In the genomic region with DNA sequence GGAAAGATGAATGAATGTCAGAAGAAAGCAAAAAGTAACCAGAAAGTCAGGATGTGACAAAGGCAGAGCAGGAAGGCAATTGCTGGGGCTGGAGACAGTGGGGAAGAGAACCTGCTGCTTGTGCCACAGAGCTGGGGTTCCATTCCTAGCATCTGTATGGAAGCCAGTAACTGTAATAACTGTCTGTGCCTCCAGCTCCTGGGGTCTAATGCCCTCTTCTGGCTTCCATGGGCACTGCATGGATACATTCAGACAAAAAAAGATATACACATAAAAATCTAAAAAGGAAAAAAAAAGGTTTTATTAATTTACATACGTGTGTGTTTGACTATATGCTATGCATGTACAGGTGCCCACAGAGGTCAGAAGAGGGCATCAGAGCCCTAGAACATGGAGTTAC, we compare ENCODE assay signal across 12 mouse cellular contexts. TPM values are rescaled to one million over a fixed set of nuclear protein-coding genes. Genes with fewer than 3 reads are reported as not detected.
DNase-seq lines count a peak whose midpoint lies in the region; TF ChIP-seq lines count a peak whose summit lies in the region.
"Had no signal": no experiment of that assay in that cellular context is flagged by ENCODE, and none has a peak within 500 bp of the region (broad histone marks: within the 10 kb centered on the region; RNA-seq: fewer than 3 reads in every experiment).

No protein-coding gene starts in this region.

- H3K4me3 ChIP-seq in layer of hippocampus, adult 2 months = no peak overlapping the region
- H3K4me3 ChIP-seq in MEL (ENCODE audit: control insufficient read depth in 1 of 2, insufficient read depth in 1 of 2, low read depth in 2 of 2, low read length in 2 of 2) = no peak overlapping the region
- H3K4me3 ChIP-seq: embryonic facial prominence, embryonic 13.5 days; hindbrain, embryonic 15.5 days had no signal

- H3K27ac ChIP-seq in layer of hippocampus, adult 2 months = no peak overlapping the region; the same call in 1 of the 2 replicates
- H3K27ac ChIP-seq in MEL (ENCODE audit: control insufficient read depth, low read depth, low read length) = no peak overlapping the region
- H3K27ac ChIP-seq: hindbrain, embryonic 15.5 days had no signal

- H3K9me3 ChIP-seq in MEL (replicated peaks; ENCODE audit: insufficient read depth, low read length) = no peaks in the 10 kb centered on the region
- H3K9me3 ChIP-seq: embryonic facial prominence, embryonic 13.5 days; hindbrain, embryonic 15.5 days had no signal

- TF ChIP-seq POLR2A in MEL (IDR thresholded peaks at IDR 0.05; ENCODE audit: control insufficient read depth in 1 of 2, insufficient read depth in 1 of 2, low read depth in 1 of 2, low read length in 2 of 2, poor library complexity in 1 of 2) = no peak

- TF ChIP-seq RAD21 in MEL (IDR thresholded peaks at IDR 0.05; ENCODE audit: low read depth, low read length) = peak; percentile 43

- TF ChIP-seq CTCF in layer of hippocampus, adult 2 months (conservative IDR thresholded peaks at IDR 0.05) = peak; percentile 77
- peak; percentile 51 to 55 (median 52) for TF ChIP-seq CTCF in MEL (IDR thresholded peaks at IDR 0.05 in 2 of 3, conservative IDR thresholded peaks at IDR 0.05 in 1 of 3; ENCODE audit: control insufficient read depth in 1 of 3, insufficient read depth in 1 of 3, low read depth in 2 of 3, low read length in 3 of 3, poor library complexity in 1 of 3, severe bottlenecking in 1 of 3)

- no peaks in the 10 kb centered on the region for H3K27me3 ChIP-seq in MEL (ENCODE audit: control insufficient read depth in 1 of 2, insufficient read depth in 2 of 2, low read length in 2 of 2)
- H3K27me3 ChIP-seq: embryonic facial prominence, embryonic 13.5 days; hindbrain, embryonic 15.5 days had no signal

- DNase-seq in cerebellum, postnatal 10 days = peak; percentile 26 to 31
- no peak for DNase-seq in cerebellum, adult 11 months
- DNase-seq in layer of hippocampus, adult 2 months (ENCODE audit: low spot score in 2 of 2) = no peak
- no peak for DNase-seq in layer of hippocampus, adult 8-10 months (ENCODE audit: low spot score in 2 of 2)
- DNase-seq in MEL (ENCODE audit: low read depth, low spot score) = peak; percentile 45
- DNase-seq in lung, postnatal 14 days = peak; percentile 46
- DNase-seq in spleen, postnatal 14 days (ENCODE audit: low spot score in 2 of 2) = no peak
- DNase-seq in urinary bladder, postnatal 10 days (ENCODE audit: low spot score) = no peak
- DNase-seq: gastrocnemius, postnatal 10 days had no signal

- H3K36me3 ChIP-seq in MEL (ENCODE audit: control insufficient read depth in 1 of 2, insufficient read depth in 2 of 2, low read length in 2 of 2) = peaks cover 0 to 6% of the 10 kb centered on the region in 2 experiments; a peak in 2 of 4 replicates
- H3K36me3 ChIP-seq: hindbrain, embryonic 15.5 days had no signal

- no peak for TF ChIP-seq EP300 in MEL (IDR thresholded peaks at IDR 0.05; ENCODE audit: low read depth in 1 of 2, low read length in 2 of 2)

- H3K9ac ChIP-seq in MEL (ENCODE audit: control insufficient read depth, low read depth, low read length, poor library complexity, severe bottlenecking) = no peak overlapping the region
- H3K9ac ChIP-seq: embryonic facial prominence, embryonic 13.5 days; hindbrain, embryonic 15.5 days had no signal

- no peaks in the 10 kb centered on the region for H3K79me2 ChIP-seq in MEL (ENCODE audit: control insufficient read depth, insufficient read depth, low read length, poor library complexity)

- no peaks in the 10 kb centered on the region for H3K4me1 ChIP-seq in MEL (ENCODE audit: control insufficient read depth in 1 of 2, insufficient read depth in 2 of 2, low read length in 2 of 2)
- H3K4me1 ChIP-seq: hindbrain, embryonic 15.5 days had no signal

TF ChIP-seq in MEL, 35 proteins besides CTCF, POLR2A, EP300 and RAD21:
- TF ChIP-seq USF2 (IDR thresholded peaks at IDR 0.05; ENCODE audit: borderline replicate concordance in 1 of 2, insufficient read depth in 1 of 2, low read depth in 1 of 2, low read length in 2 of 2) = no peak
- peak; percentile 30; the same call in 1 of the 2 replicates for TF ChIP-seq SIN3A (IDR thresholded peaks at IDR 0.05; ENCODE audit: low read length)
- no peak for TF ChIP-seq NELFE (IDR thresholded peaks at IDR 0.05; ENCODE audit: low read depth, low read length)
- no peak for TF ChIP-seq GATA1 (IDR thresholded peaks at IDR 0.05; ENCODE audit: low read depth, low read length)
- peak; percentile 70 for TF ChIP-seq MYB (IDR thresholded peaks at IDR 0.05; ENCODE audit: low read depth, low read length)
- TF ChIP-seq ZNF384 (IDR thresholded peaks at IDR 0.05; ENCODE audit: low read depth, low read length) = no peak
- TF ChIP-seq USF1 (IDR thresholded peaks at IDR 0.05; ENCODE audit: low read depth, low read length) = no peak
- no peak for TF ChIP-seq ELF1 (IDR thresholded peaks at IDR 0.05; ENCODE audit: low read depth, low read length)
- no peak for TF ChIP-seq E2F4 (IDR thresholded peaks at IDR 0.05; ENCODE audit: borderline replicate concordance, low read depth, low read length)
- no peak for TF ChIP-seq CHD2 (IDR thresholded peaks at IDR 0.05; ENCODE audit: low read length)
- TF ChIP-seq CHD1 (IDR thresholded peaks at IDR 0.05; ENCODE audit: low read depth, low read length) = no peak
- TF ChIP-seq ZKSCAN1 (IDR thresholded peaks at IDR 0.05; ENCODE audit: low read depth, low read length) = no peak
- no peak for TF ChIP-seq RCOR1 (IDR thresholded peaks at IDR 0.05; ENCODE audit: low read depth, low read length)
- no peak for TF ChIP-seq HCFC1 (IDR thresholded peaks at IDR 0.05; ENCODE audit: low read depth, low read length)
- no peak for TF ChIP-seq ZMIZ1 (IDR thresholded peaks at IDR 0.05; ENCODE audit: low read depth, low read length)
- TF ChIP-seq TAL1 (IDR thresholded peaks at IDR 0.05; ENCODE audit: low read length) = no peak
- TF ChIP-seq MEF2A (IDR thresholded peaks at IDR 0.05; ENCODE audit: extremely low read depth, insufficient replicate concordance, low read depth, low read length, poor library complexity, severe bottlenecking) = no peak
- no peak for TF ChIP-seq TCF12 (IDR thresholded peaks at IDR 0.05; ENCODE audit: low read depth, low read length)
- no peak for TF ChIP-seq JUND (IDR thresholded peaks at IDR 0.05; ENCODE audit: low read depth, low read length)
- no peak for TF ChIP-seq GABPA (IDR thresholded peaks at IDR 0.05; ENCODE audit: low read depth, low read length)
- 0 out of 2 replicates have a peak, but pooled peaks have one; percentile 19 for TF ChIP-seq MXI1 (IDR thresholded peaks at IDR 0.05; ENCODE audit: low read depth, low read length)
- no peak for TF ChIP-seq ETS1 (IDR thresholded peaks at IDR 0.05; ENCODE audit: low read depth, low read length)
- no peak for TF ChIP-seq POLR2AphosphoS5 (IDR thresholded peaks at IDR 0.05; ENCODE audit: borderline replicate concordance, low read depth, low read length)
- peak; percentile 39 for TF ChIP-seq SMC3 (IDR thresholded peaks at IDR 0.05; ENCODE audit: low read depth, low read length)
- TF ChIP-seq POLR2AphosphoS2 (IDR thresholded peaks at IDR 0.05; ENCODE audit: low read length) = no peak
- no peak for TF ChIP-seq MYC (IDR thresholded peaks at IDR 0.05; ENCODE audit: low read depth, low read length)
- TF ChIP-seq NRF1 (IDR thresholded peaks at IDR 0.05; ENCODE audit: insufficient read depth, low read depth, low read length, poor library complexity, severe bottlenecking) = no peak
- TF ChIP-seq ZC3H11A (IDR thresholded peaks at IDR 0.05; ENCODE audit: low read depth, low read length) = peak; percentile 25
- no peak for TF ChIP-seq MAZ (IDR thresholded peaks at IDR 0.05; ENCODE audit: low read depth, low read length)
- TF ChIP-seq UBTF (IDR thresholded peaks at IDR 0.05; ENCODE audit: borderline replicate concordance, insufficient read depth, low read depth, low read length) = no peak
TF ChIP-seq in MEL: peak in this region for 5.

RNA-seq across cellular contexts. Expression of a gene that starts 53.9 kb away (rescaled TPM):
- not detected for total RNA-seq in layer of hippocampus, adult 2 months (2021)
- total RNA-seq in layer of hippocampus, adult 8-10 months (2022) = 1 to 10 TPM in 1 of 4 experiments, not detected in 3; 1.2 TPM
- total RNA-seq in MEL (2012; rRNA removed) = 0.23 and 0.49 TPM in 2 replicates
- polyA plus RNA-seq in MEL (2012; ENCODE audit: insufficient read depth in 1 of 2, insufficient read length in 2 of 2, low read depth in 1 of 2, low replicate concordance in 2 of 2, missing spikeins in 1 of 2) = 1 to 10 TPM in 1 of 2 experiments, not detected in 1; 2.4 TPM
- total RNA-seq: left cerebral cortex, postnatal 25 days had no signal

Comparison
In these comparisons a context has a peak if more than half of its experiments do, and no peak if none do; other contexts are left out.
1. DNase-seq: peak in cerebellum, postnatal 10 days (2 of 2), MEL (single experiment) and lung, postnatal 14 days (single experiment); none in cerebellum, adult 11 months (single experiment), layer of hippocampus, adult 2 months (0 of 2), layer of hippocampus, adult 8-10 months (0 of 2), spleen, postnatal 14 days (0 of 2) and urinary bladder, postnatal 10 days (single experiment).